Mouse (Mus musculus) gastrocnemius, postnatal 25 days (tissue): ENCODE results near the gene Mfsd10. TPM values are rescaled to one million over a fixed set of nuclear protein-coding genes. Genes with fewer than 3 reads are reported as not detected.

ENCODE experiments used
- DNase-seq: peaks from one replicate; pipeline ENCODE4 v3.0.0; 2022
- long read RNA-seq, 2 experiments: library from polyadenylated mRNA; stranded (forward); transcript quantifications; one replicate each; pipeline ENCODE4 v2.0.0; 2021
- total RNA-seq, 2 experiments: library from RNA; stranded (reverse); gene quantifications; 1 replicate in 1 of 2; 2 replicates in 1 of 2; pipeline ENCODE4 v1.2.3; 2021

Mfsd10 gene
- 1 to 10 TPM; 4.6 to 7.0 TPM for total RNA-seq
- long read RNA-seq, experiment 1, partial matches to known transcripts = 0 of 8 reads
- long read RNA-seq, experiment 1, other reads (novel, unspliced or antisense) = 7 of 8 reads
- long read RNA-seq, experiment 2, partial matches to known transcripts = 2 of 7 reads
- long read RNA-seq, experiment 2, other reads (novel, unspliced or antisense) = 1 of 7 reads

GRCm38 (mm10) chr5:34636481-34637287 lies at the start of gene Mfsd10:
Gene Mfsd10 (minus strand): TSS chr5:34637212.
- peak; percentile 70 for DNase-seq

- DNase-seq = no peak
Measured at GRCm38 (mm10) chr5:34670280-34670679, 33.3 kb upstream of the Mfsd10 start.

- no peak for DNase-seq
Measured at GRCm38 (mm10) chr5:34669493-34669892, 32.5 kb upstream of the Mfsd10 start.

GRCm38 (mm10) chr5:34663231-34663630 lies 26.2 kb upstream of the Mfsd10 start:
- DNase-seq = no peak

GRCm38 (mm10) chr5:34661909-34662308 lies 24.9 kb upstream of the Mfsd10 start:
- DNase-seq = no peak

- no peak for DNase-seq
Measured at GRCm38 (mm10) chr5:34660591-34661130, 23.6 kb upstream of the Mfsd10 start.

- DNase-seq = peak; percentile 99
Measured at GRCm38 (mm10) chr5:34659686-34660590, 22.9 kb upstream of the Mfsd10 start, which contains the start of the genes Nop14 and Grk4. Gene Nop14 (minus strand): TSS chr5:34660148. Gene Grk4 (plus strand): TSS chr5:34660379.

GRCm38 (mm10) chr5:34657556-34657955 lies 20.5 kb upstream of the Mfsd10 start:
- DNase-seq = no peak

GRCm38 (mm10) chr5:34654881-34655280 lies 17.9 kb upstream of the Mfsd10 start:
- no peak for DNase-seq

- DNase-seq = no peak
Measured at GRCm38 (mm10) chr5:34652961-34653360, 15.9 kb upstream of the Mfsd10 start.

- DNase-seq = no peak
Measured at GRCm38 (mm10) chr5:34647581-34647980, 10.6 kb upstream of the Mfsd10 start.

GRCm38 (mm10) chr5:34642932-34643331 lies 5.9 kb upstream of the Mfsd10 start:
- DNase-seq = no peak

GRCm38 (mm10) chr5:34641991-34642390 lies 5.0 kb upstream of the Mfsd10 start:
- no peak for DNase-seq

- DNase-seq = no peak
Measured at GRCm38 (mm10) chr5:34637591-34638156, 662 bp upstream of the Mfsd10 start.

GRCm38 (mm10) chr5:34635665-34636192 lies 1.3 kb downstream of the Mfsd10 start:
- no peak for DNase-seq

GRCm38 (mm10) chr5:34634746-34635400 lies 2.1 kb downstream of the Mfsd10 start:
- no peak for DNase-seq

- DNase-seq = peak; percentile 52
Measured at GRCm38 (mm10) chr5:34633641-34634040, 3.4 kb downstream of the Mfsd10 start.

GRCm38 (mm10) chr5:34632996-34633395 lies 4.0 kb downstream of the Mfsd10 start:
- DNase-seq = no peak

GRCm38 (mm10) chr5:34609966-34610365 lies 27.0 kb downstream of the Mfsd10 start:
- DNase-seq = no peak

- DNase-seq = no peak
Measured at GRCm38 (mm10) chr5:34608226-34608625, 28.8 kb downstream of the Mfsd10 start.
